ENCODE assay signal across 7 mouse cellular contexts in the genomic region with DNA sequence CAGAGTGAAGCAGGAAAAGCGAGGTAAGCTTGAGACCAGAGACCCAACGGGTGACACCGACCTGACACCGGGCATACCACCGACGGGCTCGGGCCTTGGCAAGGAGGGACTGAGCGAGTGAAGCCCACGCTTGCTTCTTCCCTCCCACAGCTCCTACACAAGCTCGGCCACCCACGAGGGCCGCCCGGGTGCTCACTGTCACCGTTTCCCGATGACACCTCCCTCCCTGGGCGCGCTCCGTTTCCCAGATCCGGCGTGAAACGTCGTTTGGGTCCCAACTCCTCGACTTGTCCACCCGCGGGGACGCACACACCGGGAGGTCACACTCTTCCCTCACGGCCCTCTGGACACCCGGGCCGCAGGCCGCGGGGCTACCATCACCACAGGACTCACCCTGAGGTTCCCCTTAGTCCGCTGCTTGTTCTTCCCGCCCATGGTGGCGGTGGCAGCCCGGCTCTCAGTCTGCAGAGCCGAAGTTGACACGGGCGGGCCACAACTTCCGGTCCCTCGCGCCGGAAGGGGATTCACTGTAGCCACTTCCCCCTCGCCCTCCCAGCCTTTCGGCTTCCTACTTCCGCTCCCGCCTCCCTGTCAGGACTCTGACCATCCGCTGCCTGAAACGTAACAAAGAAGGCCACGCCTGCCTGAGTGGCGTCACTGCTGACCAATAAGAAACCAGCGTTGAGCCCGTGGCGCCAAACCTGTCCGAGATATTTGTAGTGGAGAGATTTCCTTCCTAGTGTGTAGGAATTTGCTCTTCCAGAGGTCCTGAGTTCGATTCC. TPM values are rescaled to one million over a fixed set of nuclear protein-coding genes. Genes with fewer than 3 reads are reported as not detected.
DNase-seq lines count a peak whose midpoint lies in the region; ATAC-seq lines count a peak whose summit lies in the region.

A gene (minus strand): TSS at position 580 of the 782 bp plus-strand sequence.

- DNase-seq in adrenal gland, postnatal 25 days, result peak; percentile 96
- peak; percentile 100 for DNase-seq in heart, adult 11 months
- peak; percentile 98 for DNase-seq in kidney, adult 18-20 months
- peak; percentile 98 for DNase-seq in limb, embryonic 11.5 days (ENCODE audit: low spot score)
- DNase-seq in midbrain, embryonic 14.5 days, result peak; percentile 99
- DNase-seq in spleen, adult 18-20 months, result peak; percentile 94 to 95

- ATAC-seq in embryonic facial prominence, embryonic 12.5 days (ENCODE audit: insufficient number of reproducible peaks, insufficient read depth, low FRiP score, low TSS enrichment), result peak; percentile 98
- peak; percentile 98 for ATAC-seq in limb, embryonic 11.5 days (ENCODE audit: insufficient number of reproducible peaks, low FRiP score, low TSS enrichment, low read depth)
- ATAC-seq in midbrain, embryonic 14.5 days (ENCODE audit: low FRiP score, low TSS enrichment), result peak; percentile 100

- no peaks in the 10 kb centered on the region for H3K9me3 ChIP-seq in embryonic facial prominence, embryonic 12.5 days
- H3K9me3 ChIP-seq in limb, embryonic 11.5 days (ENCODE audit: control insufficient read depth, low read length), result no peaks in the 10 kb centered on the region
- no peaks in the 10 kb centered on the region for H3K9me3 ChIP-seq in midbrain, embryonic 14.5 days (ENCODE audit: control insufficient read depth, low read length)

- under 1% methylated on average over 56 of the region's 56 CpGs for WGBS in embryonic facial prominence, embryonic 12.5 days
- under 1% methylated on average over 56 of the region's 56 CpGs for WGBS in limb, embryonic 11.5 days
- under 1% methylated on average over 56 of the region's 56 CpGs for WGBS in midbrain, embryonic 14.5 days

- H3K36me3 ChIP-seq in embryonic facial prominence, embryonic 12.5 days, result no peaks in the 10 kb centered on the region; the same call in 1 of the 2 replicates
- H3K36me3 ChIP-seq in limb, embryonic 11.5 days (ENCODE audit: control insufficient read depth, insufficient read depth, low read length), result no peaks in the 10 kb centered on the region; the same call in 1 of the 2 replicates
- no peaks in the 10 kb centered on the region for H3K36me3 ChIP-seq in midbrain, embryonic 14.5 days (ENCODE audit: control insufficient read depth, insufficient read depth, low read length)

- H3K4me1 ChIP-seq in embryonic facial prominence, embryonic 12.5 days, result peaks cover 6% of the 10 kb centered on the region; the same call in 1 of the 2 replicates
- H3K4me1 ChIP-seq in limb, embryonic 11.5 days (ENCODE audit: control insufficient read depth, insufficient read depth, low read length), result no peaks in the 10 kb centered on the region
- peaks cover 3% of the 10 kb centered on the region; the same call in 1 of the 2 replicates for H3K4me1 ChIP-seq in midbrain, embryonic 14.5 days (ENCODE audit: control insufficient read depth, insufficient read depth, low read length)

- H3K27me3 ChIP-seq in embryonic facial prominence, embryonic 12.5 days, result no peaks in the 10 kb centered on the region
- no peaks in the 10 kb centered on the region for H3K27me3 ChIP-seq in limb, embryonic 11.5 days (ENCODE audit: control insufficient read depth, insufficient read depth, low read length)
- H3K27me3 ChIP-seq in midbrain, embryonic 14.5 days (ENCODE audit: control insufficient read depth, insufficient read depth, low read length), result no peaks in the 10 kb centered on the region

- H3K9ac ChIP-seq in embryonic facial prominence, embryonic 12.5 days, result peak within 1 kb of the TSS; percentile 77
- H3K9ac ChIP-seq in limb, embryonic 11.5 days (ENCODE audit: low read length), result peak within 1 kb of the TSS; percentile 79
- peak within 1 kb of the TSS; percentile 76 for H3K9ac ChIP-seq in midbrain, embryonic 14.5 days (replicated peaks; ENCODE audit: low read length)

- peak within 1 kb of the TSS; percentile 88 for H3K4me2 ChIP-seq in embryonic facial prominence, embryonic 12.5 days (replicated peaks)
- H3K4me2 ChIP-seq in limb, embryonic 11.5 days (ENCODE audit: low read depth, severe bottlenecking), result peak within 1 kb of the TSS; percentile 80
- peak within 1 kb of the TSS; percentile 82 for H3K4me2 ChIP-seq in midbrain, embryonic 14.5 days (ENCODE audit: low read length)

- peak within 1 kb of the TSS; percentile 92 for H3K4me3 ChIP-seq in embryonic facial prominence, embryonic 12.5 days
- peak within 1 kb of the TSS; percentile 90 for H3K4me3 ChIP-seq in limb, embryonic 11.5 days (ENCODE audit: low read depth, low read length)
- peak within 1 kb of the TSS; percentile 87 for H3K4me3 ChIP-seq in midbrain, embryonic 14.5 days (replicated peaks; ENCODE audit: low read depth, low read length)

- peak within 1 kb of the TSS; percentile 50; the same call in 1 of the 2 replicates for H3K27ac ChIP-seq in embryonic facial prominence, embryonic 12.5 days
- no peak within 1 kb of the TSS for H3K27ac ChIP-seq in limb, embryonic 11.5 days (replicated peaks; ENCODE audit: low read depth, low read length)
- H3K27ac ChIP-seq in midbrain, embryonic 14.5 days (replicated peaks; ENCODE audit: low read depth, low read length), result 0 out of 2 replicates have a peak within 1 kb of the TSS, but pooled peaks have one; percentile 45

RNA-seq across cellular contexts. Expression of the gene that starts here (rescaled TPM):
- total RNA-seq in adrenal gland, postnatal 25 days (2021), result 32.9 and 38.9 TPM in 2 replicates
- polyA plus RNA-seq in embryonic facial prominence, embryonic 12.5 days (2016; fragmentation: Nextera tagmentation; extraction: Ambion mirVana), result 31.1 and 31.7 TPM in 2 replicates
- 31.8 and 34.8 TPM in 2 replicates for polyA plus RNA-seq in limb, embryonic 11.5 days (2014; fragmentation: Nextera tagmentation; extraction: Ambion mirVana)
- polyA plus RNA-seq in midbrain, embryonic 14.5 days (2014; fragmentation: Nextera tagmentation; extraction: Ambion mirVana), result 27.2 and 35.7 TPM in 2 replicates
